Mouse (Mus musculus) layer of hippocampus, adult 2 months (tissue): ENCODE measurements at regions not wholly inside any gene's neighbourhood (a gene's known extent, or its start where the extent isn't known, plus 50 kb on each side); places are given as distances from the start of the nearest gene placed in this dataset.

ENCODE experiments used
- DNase-seq, 2 experiments: peaks; one replicate each; pipeline ENCODE4 v3.0.0; 2022; ENCODE audit warnings: low spot score in 2 of 2
- H3K27ac ChIP-seq: fragments of 200-600 bp; 2 replicates; pipeline ENCODE4 v1.8.1; 2022
- H3K4me3 ChIP-seq: fragments of 200-600 bp; 2 replicates; pipeline ENCODE4 v1.8.1; 2022; ENCODE audit warnings: mild to moderate bottlenecking
- CTCF ChIP-seq: fragments of 200-600 bp; conservative IDR thresholded peaks from 2 replicates; pipeline ENCODE4 v1.8.1; 2022; ENCODE audit warnings: antibody characterized with exemption, mild to moderate bottlenecking, moderate library complexity

- TF ChIP-seq CTCF = peak; percentile 16; the same call in 1 of the 2 replicates
- H3K4me3 ChIP-seq = no peak overlapping the region
- no peak overlapping the region for H3K27ac ChIP-seq
- DNase-seq = no peak
Measured at GRCm38 (mm10) chr8:112482041-112482440, 87.8 kb upstream of the Cntnap4 start.

GRCm38 (mm10) chr8:112492286-112492685 lies 77.6 kb upstream of the Cntnap4 start:
- no peak for DNase-seq
- no peak overlapping the region for H3K4me3 ChIP-seq
- no peak overlapping the region for H3K27ac ChIP-seq
- TF ChIP-seq CTCF = no peak

- Histone ChIP-seq H3K27ac (no peak overlapping the region), H3K4me3 (no peak overlapping the region)
- no peak for DNase-seq
- TF ChIP-seq CTCF = peak; percentile 22; the same call in 1 of the 2 replicates
Measured at GRCm38 (mm10) chr8:112498881-112499399, 70.9 kb upstream of the Cntnap4 start.

GRCm38 (mm10) chr8:112504034-112504433 lies 65.8 kb upstream of the Cntnap4 start:
- TF ChIP-seq CTCF = no peak
- Histone ChIP-seq H3K4me3 (no peak overlapping the region), H3K27ac (no peak overlapping the region)
- DNase-seq = no peak
